Mouse (Mus musculus) liver, embryonic 14.5 days (tissue): ENCODE results near the gene Ube2d3. TPM values are rescaled to one million over a fixed set of nuclear protein-coding genes. Genes with fewer than 3 reads are reported as not detected.
"Not testable (repeated sequence)": the region's sequence is repeated elsewhere in the genome, so short reads cannot be mapped to it uniquely, and the experiment has no call there.

Source experiments
- ATAC-seq: fragments of 200-750 bp; cut with Nextera tagmentation; 2 replicates; pipeline ENCODE4 v1.8.0; 2017; ENCODE audit warnings: moderate number of reproducible peaks, mild to moderate bottlenecking, moderate library complexity; ENCODE audit not compliant: insufficient read depth
- DNase-seq, 3 experiments: peaks; one replicate each; pipeline ENCODE4 v3.0.0-alpha.2; 2012 to 2013; ENCODE audit warnings: low read depth in 3 of 3, low spot score in 3 of 3
- H3K27ac ChIP-seq: fragments of 300-500 bp; sonication (generic); 2 replicates; pipeline ENCODE4 v1.5.1; 2014; ENCODE audit warnings: moderate library complexity, mild to moderate bottlenecking, control low read depth, inconsistent platforms
- H3K27me3 ChIP-seq: fragments of 300-500 bp; sonication (generic); 2 replicates; pipeline ENCODE4 v1.6.1; 2014; ENCODE audit warnings: mild to moderate bottlenecking, low read length, moderate library complexity; ENCODE audit not compliant: control insufficient read depth, insufficient read depth
- H3K36me3 ChIP-seq: fragments of 300-500 bp; sonication (generic); replicated peaks from 2 replicates; pipeline ENCODE4 v1.6.1; 2014; ENCODE audit warnings: low read depth; ENCODE audit not compliant: control insufficient read depth, insufficient read depth
- H3K4me1 ChIP-seq, 2 experiments: fragments of 200-500 bp in 1 of 2; fragments of 300-500 bp in 1 of 2; sonication (generic) in 1 of 2; replicated peaks; 2 replicates each; pipeline ENCODE4 v1.6.1; 2012 to 2014; ENCODE audit warnings: antibody characterized with exemption in 1 of 2, inconsistent platforms in 1 of 2, low read length in 1 of 2; ENCODE audit not compliant: control insufficient read depth in 2 of 2, insufficient read depth in 2 of 2
- H3K4me2 ChIP-seq: fragments of 300-500 bp; sonication (generic); 2 replicates; pipeline ENCODE4 v1.6.1; 2014; ENCODE audit warnings: low read depth, mild to moderate bottlenecking, control low read depth, moderate library complexity
- H3K4me3 ChIP-seq, 2 experiments: fragments of 200-500 bp in 1 of 2; fragments of 300-500 bp in 1 of 2; sonication (generic) in 1 of 2; 2 replicates each; pipeline ENCODE4 v1.5.1; 2012 to 2014; ENCODE audit warnings: low read depth in 2 of 2, low read length in 2 of 2, mild to moderate bottlenecking in 2 of 2, control low read depth in 1 of 2, inconsistent platforms in 1 of 2, moderate library complexity in 1 of 2; ENCODE audit not compliant: insufficient read depth in 1 of 2
- H3K9ac ChIP-seq: fragments of 300-500 bp; sonication (generic); replicated peaks from 2 replicates; pipeline ENCODE4 v1.6.1; 2014; ENCODE audit warnings: mild to moderate bottlenecking, control low read depth, moderate library complexity
- H3K9me3 ChIP-seq: fragments of 300-500 bp; sonication (generic); 2 replicates; pipeline ENCODE4 v1.6.1; 2016; ENCODE audit warnings: low read length, mixed read lengths; ENCODE audit not compliant: control insufficient read depth
- CTCF ChIP-seq: IDR thresholded peaks from 2 replicates; pipeline ENCODE4 v1.5.1; 2016; ENCODE audit warnings: antibody characterized with exemption, low read depth, control low read depth
- EP300 ChIP-seq: IDR thresholded peaks from 2 replicates; pipeline ENCODE4 v1.6.1; 2016; ENCODE audit warnings: antibody characterized with exemption, low read depth
- WGBS: fragments of 180-500 bp; shearing (Covaris S2); extraction: QIAGEN DNeasy Blood & Tissue Kit; methylation state at CpG from one replicate; pipeline ENCODE4 v1.1.7; 2014; ENCODE audit not compliant: insufficient replicate concordance; 5-methylcytosine and 5-hydroxymethylcytosine counted together
- polyA plus RNA-seq, 2 experiments: library from polyadenylated mRNA; depleted of rRNA in 1 of 2; stranded (reverse) in 1 of 2; unstranded in 1 of 2; fragments of >200 nt; fragmentation: Nextera tagmentation in 1 of 2; extraction: Ambion mirVana in 1 of 2; gene quantifications; 2 replicates each; pipeline versions ENCODE4 v1.2.1 to v1.2.3; 2012 to 2014

The Ube2d3 gene
- polyA plus RNA-seq, 2 experiments, result 112 to 246 TPM

GRCm38 (mm10) chr3:135476977-135477376, 39.0 kb downstream of the Ube2d3 start:
- TF ChIP-seq CTCF, result no peak
- no peak for TF ChIP-seq EP300
- no peaks in the 10 kb centered on the region for H3K27me3 ChIP-seq
- peaks cover 0 to 2% of the 10 kb centered on the region in 2 experiments; a peak in 1 of 4 replicates for H3K4me1 ChIP-seq
- DNase-seq, result no peak
- no peak for ATAC-seq
- no peaks in the 10 kb centered on the region for H3K9me3 ChIP-seq
- WGBS, result 31% methylated on average over 2 of the region's 2 CpGs
- H3K9ac ChIP-seq, result no peak overlapping the region
- no peaks in the 10 kb centered on the region for H3K36me3 ChIP-seq
- H3K4me2 ChIP-seq, result no peak overlapping the region
- no peak overlapping the region for H3K27ac ChIP-seq
- H3K4me3 ChIP-seq, result no peak overlapping the region

GRCm38 (mm10) chr3:135479090-135479489, 41.1 kb downstream of the Ube2d3 start:
- not testable (repeated sequence) for H3K4me1 ChIP-seq, H3K36me3 ChIP-seq, H3K27ac ChIP-seq, H3K9ac ChIP-seq, DNase-seq, H3K4me2 ChIP-seq, ATAC-seq, H3K4me3 ChIP-seq, H3K9me3 ChIP-seq, H3K27me3 ChIP-seq
- WGBS, result 56% methylated on average over 5 of the region's 5 CpGs

- Histone ChIP-seq H3K9me3 (no peaks in the 10 kb centered on the region), H3K4me3 (no peak overlapping the region), H3K36me3 (no peaks in the 10 kb centered on the region), H3K27ac (no peak overlapping the region), H3K4me2 (no peak overlapping the region), H3K4me1 (peaks cover 0 to 2% of the 10 kb centered on the region in 2 experiments; a peak in 1 of 4 replicates), H3K9ac (no peak overlapping the region), H3K27me3 (no peaks in the 10 kb centered on the region)
- WGBS, result 76% methylated on average over 6 of the region's 6 CpGs
- TF ChIP-seq EP300 (no peak), CTCF (no peak)
- ATAC-seq, result no peak
- no peak for DNase-seq
Observed at GRCm38 (mm10) chr3:135480767-135481166, 42.8 kb downstream of the Ube2d3 start.

- Histone ChIP-seq H3K27ac (no peak overlapping the region), H3K36me3 (no peaks in the 10 kb centered on the region), H3K4me1 (peaks cover 0 to 2% of the 10 kb centered on the region in 2 experiments; a peak in 1 of 4 replicates), H3K4me2 (no peak overlapping the region), H3K9me3 (no peaks in the 10 kb centered on the region), H3K9ac (no peak overlapping the region), H3K27me3 (no peaks in the 10 kb centered on the region), H3K4me3 (no peak overlapping the region)
- ATAC-seq (no peak), DNase-seq (no peak)
- WGBS, result 46% methylated on average over 3 of the region's 3 CpGs
- TF ChIP-seq EP300 (no peak), CTCF (no peak)
Observed at GRCm38 (mm10) chr3:135481608-135482007, 43.7 kb downstream of the Ube2d3 start.

- not testable (repeated sequence) for DNase-seq, H3K27ac ChIP-seq, H3K4me1 ChIP-seq, H3K4me3 ChIP-seq, H3K27me3 ChIP-seq, H3K9me3 ChIP-seq, ATAC-seq, H3K9ac ChIP-seq, H3K36me3 ChIP-seq
- H3K4me2 ChIP-seq, result peak overlapping the region; percentile 91
- WGBS, result 73% methylated on average over 15 of the region's 15 CpGs
Observed at GRCm38 (mm10) chr3:135484650-135485049, 46.7 kb downstream of the Ube2d3 start.
